Mouse (Mus musculus) gastrocnemius, postnatal 36 days (tissue): ENCODE results near the gene Gpr156. TPM values are rescaled to one million over a fixed set of nuclear protein-coding genes. Genes with fewer than 3 reads are reported as not detected.
"Not testable (repeated sequence)": the region's sequence is repeated elsewhere in the genome, so short reads cannot be mapped to it uniquely, and the experiment has no call there.

Experiments
- DNase-seq, 2 experiments: peaks; one replicate each; pipeline ENCODE4 v3.0.0; 2022
- intact Hi-C: fragments of 180-260 bp; cut with DNase I; formaldehyde crosslinking; loops from one replicate; pipeline ENCODE4 v1.15.1; 2025
- total RNA-seq, 2 experiments: library from RNA; stranded (reverse); gene quantifications; 2 replicates each; pipeline ENCODE4 v1.2.3; 2021

The Gpr156 gene
- total RNA-seq, 2 experiments from 2014 or later = 0.10 TPM; not detected in 1

DNA sequence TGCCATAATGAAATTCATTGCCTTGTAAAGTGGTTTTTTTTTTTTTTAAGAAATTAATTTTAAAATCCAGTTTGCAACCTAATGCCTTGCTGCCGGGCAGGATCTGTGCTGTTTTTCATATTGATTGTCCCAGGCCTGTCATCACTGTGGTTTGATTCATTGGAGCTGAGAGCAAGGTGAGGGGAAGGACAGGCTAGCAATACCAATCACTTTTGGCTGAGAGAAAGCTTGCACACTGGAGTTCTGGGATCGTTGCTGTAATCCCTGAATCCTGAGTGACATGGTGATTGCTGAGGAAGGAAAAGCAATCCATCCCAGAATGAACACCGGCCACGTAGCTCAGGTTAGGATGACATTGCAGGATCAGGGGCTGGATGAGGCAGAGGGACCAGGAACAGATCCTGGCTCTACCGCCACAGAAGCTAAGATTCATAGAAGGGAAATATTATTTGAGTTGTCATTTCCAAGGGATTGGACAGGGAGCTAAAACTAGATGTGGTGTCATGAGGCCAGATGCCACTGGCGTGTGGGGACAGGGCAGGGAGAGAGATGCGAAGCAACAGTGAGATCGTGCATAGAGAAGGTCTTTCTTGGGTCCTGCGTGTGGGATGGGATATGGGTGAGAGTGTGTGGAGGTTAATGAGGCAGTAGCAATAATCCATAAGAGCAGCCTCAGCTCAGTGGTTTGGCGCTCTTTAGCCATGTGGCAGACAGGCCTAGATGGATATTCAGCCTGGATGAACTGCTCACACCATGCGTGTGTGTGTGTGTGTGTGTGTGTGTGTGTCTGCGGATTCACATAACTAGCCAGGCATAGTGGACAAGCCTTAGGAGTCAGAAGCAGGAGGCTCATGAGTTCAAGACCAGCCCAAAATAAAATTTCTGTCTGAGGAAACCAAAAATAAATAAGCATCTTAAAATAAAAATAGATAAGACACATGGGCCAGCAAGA, 38.0 kb downstream of the Gpr156 start:
- no peak for DNase-seq
- intact Hi-C loops = no loop called here

DNA sequence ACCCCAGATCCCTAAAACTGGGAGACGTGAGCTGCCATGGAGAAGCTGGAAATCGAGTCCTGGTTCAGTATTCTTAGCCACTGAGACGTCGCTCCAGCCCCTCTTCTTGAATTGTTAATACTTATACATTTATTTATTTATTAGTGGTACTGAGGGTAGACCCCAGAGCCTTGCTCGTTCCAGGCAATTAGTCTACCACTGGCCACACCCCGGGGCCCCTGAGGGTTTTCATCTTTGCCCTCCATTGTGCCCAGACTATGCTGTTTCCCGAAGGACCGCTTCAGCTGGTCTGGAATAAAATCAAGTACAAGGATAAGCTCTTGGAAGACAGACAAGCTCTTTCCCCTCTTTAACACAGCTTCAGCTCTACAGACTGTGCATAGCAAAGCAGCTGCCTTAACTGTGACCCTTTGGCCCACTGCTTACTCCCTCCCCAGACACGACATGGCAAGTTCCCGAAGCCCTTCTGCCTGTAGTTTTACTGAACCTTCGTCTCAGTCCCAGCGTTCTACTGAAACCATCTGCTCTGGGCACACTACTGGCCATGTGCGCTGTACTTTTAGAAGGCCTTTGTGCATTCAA, 39.1 kb downstream of the Gpr156 start:
- DNase-seq = no peak
- intact Hi-C loops = no loop called here

DNA sequence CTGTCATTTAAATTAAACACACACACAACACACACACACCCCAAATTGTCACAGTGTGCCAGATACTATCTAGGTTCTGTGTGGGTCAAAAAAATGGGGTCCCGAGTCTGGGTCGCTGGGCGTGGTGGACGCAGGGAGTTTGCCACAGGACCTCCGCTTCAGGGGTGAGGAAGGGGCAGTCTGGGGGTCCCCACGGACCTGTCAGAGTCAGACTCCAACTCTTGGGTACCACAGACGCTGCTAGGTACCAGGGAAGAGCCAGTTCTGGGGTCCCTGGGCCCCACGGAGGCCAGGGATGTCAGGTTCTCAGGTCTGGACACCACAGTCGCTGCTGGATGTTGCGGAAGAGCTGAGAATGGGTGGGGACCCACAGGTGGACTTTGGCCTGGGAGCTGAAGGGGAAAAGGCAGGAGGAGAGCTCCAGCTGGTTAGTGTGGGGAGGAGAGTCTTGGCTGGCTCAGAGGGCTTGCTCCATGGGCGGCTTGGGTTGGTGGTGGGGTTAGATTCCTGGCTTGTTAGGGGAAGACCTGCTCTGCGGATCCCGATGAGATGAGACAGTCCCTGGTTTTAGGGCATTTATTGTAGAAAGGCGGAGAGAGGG, 39.9 kb downstream of the Gpr156 start:
- intact Hi-C loops = no loop called here
- no peak for DNase-seq

DNA sequence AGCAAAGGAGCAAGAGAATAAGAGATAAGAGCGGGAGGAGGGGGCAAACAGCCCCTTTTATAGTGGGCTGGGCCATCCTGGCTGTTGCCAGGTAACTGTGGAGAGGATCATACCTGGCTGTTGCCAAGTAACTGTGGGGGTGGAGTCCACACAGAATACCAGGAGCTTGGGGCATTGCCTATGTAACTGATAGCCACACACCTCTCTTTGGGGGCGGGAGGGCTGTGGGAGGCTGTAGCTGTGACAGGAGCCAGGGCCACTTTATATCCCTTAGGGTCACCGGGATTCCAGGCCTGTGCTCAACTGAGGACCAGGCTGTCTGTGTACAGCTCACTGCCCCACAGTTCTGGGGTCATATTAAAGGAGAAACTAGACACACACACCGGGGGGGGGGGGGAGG, 40.5 kb downstream of the Gpr156 start:
- DNase-seq = no peak
- intact Hi-C loops = no loop called here

DNA sequence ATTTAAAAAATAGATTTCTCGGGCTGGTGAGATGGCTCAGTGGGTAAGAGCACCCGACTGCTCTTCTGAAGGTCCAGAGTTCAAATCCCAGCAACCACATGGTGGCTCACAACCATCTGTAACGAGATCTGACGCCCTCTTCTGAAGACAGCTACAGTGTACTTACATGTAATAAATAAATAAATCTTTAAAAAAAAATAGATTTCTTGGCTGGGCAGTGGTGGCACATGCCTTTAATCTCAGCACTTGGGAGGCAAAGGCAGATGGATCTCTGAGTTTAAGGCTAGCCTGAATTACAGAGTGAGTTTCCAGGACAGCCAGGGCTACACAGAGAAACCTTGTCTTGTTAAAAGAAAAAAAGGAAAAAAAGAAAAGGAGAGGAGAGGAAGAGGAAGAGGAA, 46.4 kb downstream of the Gpr156 start:
- not testable (repeated sequence) for DNase-seq
- intact Hi-C loops = loop anchor here (10.0 kb wide), 1 partner anchor 542 kb away; no protein-coding TSS in a partner anchor

DNA sequence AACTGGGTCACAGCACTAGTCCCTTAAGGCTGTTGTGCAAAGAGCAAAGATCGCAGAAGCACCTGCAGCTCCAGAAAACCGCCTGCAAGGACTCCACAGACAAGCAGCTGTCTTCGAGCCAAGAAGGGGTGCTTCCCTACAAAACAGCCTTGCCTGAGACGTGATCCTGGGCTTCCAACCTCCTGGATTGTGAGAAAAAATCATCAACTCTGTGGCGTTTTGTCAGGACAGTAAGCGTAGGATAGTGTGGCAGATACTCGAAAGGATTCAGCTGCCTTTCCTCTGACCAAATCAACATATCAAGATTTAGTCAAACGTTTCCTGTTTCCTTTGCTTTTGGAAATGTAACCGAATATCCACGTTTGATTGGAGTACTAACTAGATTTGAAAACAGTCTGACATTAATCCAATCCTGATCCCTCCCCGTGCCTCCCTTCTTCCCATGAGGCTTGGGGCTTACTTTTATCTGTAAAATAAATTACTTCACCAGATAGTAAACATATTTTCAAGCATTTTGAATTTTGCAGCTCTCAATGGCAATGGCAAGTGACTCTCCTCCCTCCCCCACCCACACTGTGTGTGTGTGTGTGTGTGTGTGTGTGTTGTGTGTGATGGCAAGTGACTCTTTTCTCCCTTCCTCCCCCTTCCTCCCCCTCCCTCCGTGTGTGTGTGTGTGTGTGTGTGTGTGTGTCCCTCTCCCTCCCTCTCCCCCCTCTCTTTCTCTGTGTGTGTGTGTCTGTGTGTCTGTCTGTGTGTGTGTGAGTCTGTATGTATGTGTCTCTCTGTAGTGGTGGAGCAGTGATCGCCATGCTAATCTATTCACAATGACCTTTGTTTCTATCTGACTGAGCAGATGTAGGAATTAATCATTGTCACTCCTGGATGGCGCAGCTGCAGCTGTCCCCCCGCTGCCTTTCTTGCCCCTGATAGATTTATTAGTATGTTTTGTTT, 47.3 kb downstream of the Gpr156 start:
- intact Hi-C loops = loop anchor here (10.0 kb wide), 1 partner anchor 541 kb away; no protein-coding TSS in a partner anchor
- DNase-seq = no peak

DNA sequence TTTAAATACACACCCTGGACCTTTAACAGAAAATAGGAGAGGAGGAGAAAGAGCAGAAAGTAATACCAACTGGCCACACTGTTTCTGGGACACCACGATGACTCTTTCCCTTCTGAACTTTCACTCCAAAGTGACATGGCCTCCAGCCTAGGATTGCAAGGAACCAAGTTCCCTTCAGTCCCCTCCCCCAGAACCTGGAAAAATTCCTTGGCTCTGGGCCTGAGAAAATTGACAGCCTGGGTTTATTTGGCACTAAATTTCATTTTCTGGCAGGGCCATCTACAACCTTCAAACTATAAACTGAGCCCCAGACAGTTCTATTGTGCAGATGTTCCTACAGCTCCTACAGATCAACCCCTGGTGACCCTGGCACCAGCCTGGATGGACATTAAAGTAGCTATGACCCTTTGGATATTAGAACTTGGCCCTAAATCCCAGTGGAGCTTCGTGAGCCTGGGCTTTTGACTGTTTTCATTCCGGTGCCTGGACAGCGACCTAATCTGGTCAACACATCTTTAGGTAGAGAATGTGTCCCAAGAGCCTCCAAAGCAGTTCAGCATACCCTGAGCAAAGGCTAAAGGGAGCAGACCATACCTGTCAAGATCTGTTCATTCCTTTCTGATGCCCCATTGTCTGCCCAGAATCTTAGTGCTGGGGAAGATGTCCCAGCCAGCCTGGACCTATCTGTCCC, 48.2 kb downstream of the Gpr156 start:
- DNase-seq = no peak
- intact Hi-C loops = loop anchor here (10.0 kb wide), 1 partner anchor 540 kb away; no protein-coding TSS in a partner anchor

DNA sequence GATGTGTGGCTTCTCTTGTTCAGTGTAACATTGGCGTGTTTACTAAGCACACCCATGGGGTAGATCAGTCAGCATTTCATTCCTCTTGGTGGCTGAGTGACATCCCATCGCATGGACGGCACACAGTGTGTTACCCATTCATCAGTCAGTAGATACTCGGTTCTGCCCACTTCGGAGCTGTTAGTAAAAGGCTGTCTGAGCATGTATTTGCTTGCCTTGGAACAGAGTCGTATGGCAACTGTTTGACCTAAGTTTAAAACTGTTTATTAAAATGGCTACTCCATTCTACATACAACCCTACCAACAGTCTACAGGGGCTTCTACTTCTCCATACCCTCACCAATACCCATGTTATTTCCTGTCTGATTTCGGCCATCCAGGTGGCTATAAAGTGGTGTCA, 50.6 kb downstream of the Gpr156 start:
- intact Hi-C loops = loop anchor here (10.0 kb wide), 1 partner anchor 538 kb away; no protein-coding TSS in a partner anchor
- no peak for DNase-seq

DNA sequence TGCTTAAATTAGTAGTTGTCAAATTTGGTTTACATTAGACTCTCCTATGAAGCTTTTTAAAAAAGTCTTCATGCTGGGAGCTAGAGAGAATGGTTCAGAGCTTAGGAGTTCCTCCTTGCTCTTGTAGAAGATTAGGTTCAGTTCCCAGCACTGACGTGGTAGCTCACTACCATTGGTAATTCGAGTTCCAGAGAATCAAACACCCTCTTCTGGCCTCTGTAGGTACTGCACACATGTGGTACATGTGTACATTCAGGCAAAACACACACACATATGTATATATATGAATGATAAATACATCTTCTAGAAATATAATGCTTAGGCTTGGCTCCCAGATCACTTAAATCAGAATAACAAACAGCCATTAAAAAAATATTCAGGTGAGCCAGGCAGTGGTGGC, 51.1 kb downstream of the Gpr156 start:
- DNase-seq = no peak
- intact Hi-C loops = loop anchor here (10.0 kb wide), 1 partner anchor 537 kb away; no protein-coding TSS in a partner anchor

DNA sequence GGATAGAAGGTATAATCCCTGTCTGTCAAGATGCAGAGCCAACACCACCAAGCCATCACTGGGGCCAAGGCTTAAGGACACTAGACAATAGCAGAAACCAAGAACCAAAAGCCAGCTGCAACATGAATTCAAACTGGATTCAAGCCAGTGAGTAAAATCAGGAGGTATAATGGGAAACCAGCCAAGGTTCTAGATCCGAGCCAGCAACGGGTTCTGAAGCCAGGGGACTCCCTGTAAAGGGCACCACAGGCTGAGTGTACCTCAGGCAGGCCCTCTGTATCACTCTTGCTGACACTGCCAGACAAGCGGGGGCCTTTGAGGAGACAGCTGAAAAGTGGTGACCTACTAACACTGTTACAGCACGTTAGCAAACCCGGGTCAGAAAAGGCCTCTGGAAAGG, 55.2 kb downstream of the Gpr156 start:
- no peak for DNase-seq
- intact Hi-C loops = no loop called here

DNA sequence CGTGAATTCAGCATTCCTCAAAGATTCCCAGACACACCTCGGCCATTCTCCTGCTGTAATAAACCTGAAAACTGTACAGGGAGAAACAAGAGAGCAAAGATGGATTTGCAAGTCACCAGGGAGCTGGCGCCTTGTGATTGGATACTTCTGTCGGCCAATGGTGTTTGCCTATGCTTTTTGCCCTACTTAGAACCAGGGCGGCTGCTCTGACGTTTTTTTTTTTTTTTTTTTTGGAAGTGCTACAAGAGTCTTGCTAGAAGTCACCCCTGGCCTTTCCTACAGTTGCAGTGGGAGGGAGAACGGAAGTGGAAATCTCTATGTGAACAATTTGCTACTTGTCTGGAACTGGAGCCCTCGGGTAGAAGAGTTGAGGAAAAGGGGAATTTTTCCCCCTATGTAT, 56.1 kb downstream of the Gpr156 start:
- intact Hi-C loops = no loop called here
- DNase-seq = no peak

DNA sequence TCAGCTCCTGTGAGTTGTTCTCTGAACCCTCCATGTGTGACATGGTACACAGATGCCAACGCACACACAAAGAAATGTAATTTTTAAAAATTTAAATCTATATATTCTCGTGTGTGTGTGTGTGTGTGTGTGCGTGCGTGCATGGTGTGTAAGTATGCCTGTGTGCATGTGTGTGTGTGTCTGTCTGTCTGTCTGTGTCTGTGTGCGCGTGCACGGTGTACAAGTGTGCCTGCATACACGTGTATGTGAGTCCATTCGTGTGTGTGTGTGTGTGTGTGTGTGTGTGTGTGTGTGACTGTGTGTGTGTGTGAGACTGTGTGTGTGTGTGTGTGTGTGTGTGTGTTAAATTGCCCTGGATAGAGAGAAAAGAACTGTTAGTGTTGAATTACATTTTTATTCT, 56.9 kb downstream of the Gpr156 start:
- DNase-seq, intact Hi-C loops: not testable (repeated sequence)

DNA sequence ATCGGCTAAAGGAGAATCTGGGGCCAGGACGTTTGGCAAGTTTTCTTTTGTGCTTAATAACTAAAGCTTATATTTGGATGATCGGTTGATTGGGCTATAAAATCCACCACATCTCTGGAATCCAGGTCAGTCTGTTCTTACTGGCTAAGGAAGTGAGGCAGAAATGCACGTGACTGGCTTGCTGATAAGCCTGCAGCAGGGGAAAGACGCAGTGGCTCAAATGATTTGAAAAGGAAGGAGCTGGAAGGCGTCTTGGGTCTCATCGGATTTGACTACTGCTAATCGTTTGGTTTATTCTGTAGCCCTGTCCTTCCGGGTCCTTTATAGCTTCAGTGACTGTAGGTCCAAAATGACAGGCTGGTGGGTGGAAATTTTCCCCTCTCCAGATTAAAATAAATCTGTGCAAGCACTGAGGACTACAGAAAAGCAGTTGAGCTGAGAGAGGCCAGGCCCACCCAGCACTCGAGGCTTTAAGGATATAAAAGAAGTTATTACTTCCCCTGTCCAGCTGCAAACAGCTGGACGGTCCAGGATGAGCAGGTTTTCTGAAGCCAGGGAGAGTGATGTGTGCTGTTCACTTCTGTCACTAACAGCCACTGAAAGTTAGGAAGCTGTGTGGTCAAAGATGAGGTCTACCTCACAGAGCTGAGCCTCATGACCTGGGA, 57.7 kb downstream of the Gpr156 start:
- intact Hi-C loops = no loop called here
- DNase-seq = no peak

DNA sequence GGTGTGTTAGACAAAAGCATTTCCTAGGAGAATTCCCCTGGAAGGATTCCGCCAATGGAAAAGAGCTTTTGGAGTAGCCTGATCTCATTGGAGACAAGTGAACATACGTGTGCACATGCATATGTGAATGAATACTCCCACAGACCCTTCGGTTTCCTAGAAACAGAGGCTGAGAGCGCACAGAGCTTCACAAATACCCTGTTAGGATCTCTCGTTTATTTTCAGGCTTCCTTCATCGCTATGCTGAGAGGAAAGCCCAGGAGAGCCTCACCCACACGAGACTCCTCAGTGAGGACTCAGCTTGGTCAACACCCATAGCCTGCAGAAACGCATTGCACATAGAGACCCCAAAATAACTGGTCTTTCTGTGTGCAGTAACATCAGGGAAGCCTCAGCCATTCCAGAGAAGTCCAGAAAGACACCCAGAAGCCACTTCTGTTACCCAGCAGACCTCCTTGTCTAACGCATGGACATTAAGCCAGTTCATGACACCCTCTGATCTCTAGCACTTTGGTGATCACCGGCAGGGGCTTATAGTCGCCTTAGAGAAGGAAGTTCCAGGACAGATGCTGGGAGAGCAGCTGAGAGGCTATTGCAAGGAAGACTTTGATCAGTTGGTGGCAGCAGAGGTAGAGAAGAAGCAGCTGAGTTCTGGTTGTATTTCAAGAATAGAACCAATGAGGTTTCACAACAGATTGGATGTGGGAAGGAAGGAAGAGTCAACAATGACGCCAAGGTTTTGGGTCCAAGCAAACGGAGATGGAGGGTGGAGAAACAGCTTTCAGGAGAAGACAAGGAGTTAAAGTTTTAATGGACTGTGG, 58.4 kb downstream of the Gpr156 start:
- intact Hi-C loops = loop anchor here (5.0 kb wide), 1 partner anchor 223 kb away; no protein-coding TSS in a partner anchor
- DNase-seq = no peak

DNA sequence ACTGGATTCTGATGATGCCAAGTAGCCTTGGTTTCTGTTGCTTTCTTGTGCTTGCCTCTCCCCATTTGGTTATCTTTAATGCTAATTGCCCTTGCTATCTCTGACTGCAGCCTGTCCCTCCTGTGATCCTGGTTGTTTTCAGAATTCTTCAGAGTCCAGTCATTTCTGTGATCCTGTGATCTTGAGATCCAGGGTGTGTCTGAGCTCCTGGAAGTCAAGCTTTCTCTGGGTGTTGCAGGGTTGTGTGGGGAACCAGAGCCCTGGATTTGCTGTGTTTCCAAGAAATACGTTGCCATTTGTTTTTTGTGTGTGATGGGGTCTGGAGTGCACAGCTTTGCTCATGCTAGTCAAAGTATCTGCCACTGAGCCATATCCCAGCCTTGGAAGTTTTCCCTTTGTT, 65.6 kb downstream of the Gpr156 start:
- DNase-seq = no peak
- intact Hi-C loops = no loop called here

DNA sequence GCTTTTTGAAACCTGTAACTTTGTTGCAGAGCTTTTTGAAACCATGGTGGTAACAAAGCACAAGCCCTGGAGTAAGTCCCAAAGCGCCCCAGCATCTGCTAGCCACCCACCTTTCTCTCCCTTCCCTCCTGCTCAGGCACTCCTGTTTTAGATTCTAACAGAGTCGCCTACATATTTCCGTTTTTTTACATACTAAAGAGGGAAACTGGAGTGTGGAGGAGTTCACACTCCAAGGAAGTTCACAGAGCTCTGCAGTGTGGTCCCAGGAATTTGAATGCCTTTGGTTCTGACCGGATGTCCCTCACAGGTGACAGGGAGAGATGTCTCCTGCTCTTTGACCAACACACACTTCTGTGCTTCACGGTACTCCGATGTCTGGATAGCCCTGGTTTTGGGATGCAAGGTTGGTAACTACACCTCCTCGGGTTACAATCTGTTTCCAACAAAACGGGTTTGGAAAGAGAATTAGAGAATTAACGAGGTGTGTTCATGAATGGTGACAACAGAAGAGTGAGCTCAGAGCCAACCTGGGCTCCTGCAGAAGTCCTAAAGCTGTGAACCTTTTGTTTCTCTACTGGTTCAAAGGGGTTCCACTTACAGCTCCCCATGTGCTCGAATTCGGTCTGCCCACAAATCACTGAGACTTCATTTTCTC, 72.0 kb downstream of the Gpr156 start:
- no peak for DNase-seq
- intact Hi-C loops = no loop called here

DNA sequence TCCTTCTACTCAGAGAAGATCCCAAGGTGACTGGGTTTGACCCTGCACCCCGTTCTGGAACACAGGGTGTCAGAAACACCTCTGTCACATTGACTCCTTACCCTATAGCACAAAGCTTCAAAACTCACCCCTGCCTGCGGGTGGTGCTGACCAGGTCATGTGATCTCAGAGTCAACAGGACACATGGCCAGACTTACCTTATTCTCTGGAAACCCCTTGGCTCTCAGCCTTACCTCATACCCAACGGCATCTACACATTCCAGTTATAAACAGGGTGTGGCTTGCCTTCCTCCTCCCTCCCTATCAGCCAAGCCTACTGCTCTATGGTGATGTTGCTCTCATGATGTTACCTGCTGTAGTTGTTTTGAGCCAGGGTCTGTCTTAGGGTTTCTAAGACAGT, 73.5 kb downstream of the Gpr156 start:
- intact Hi-C loops = loop anchor here (5.0 to 10.0 kb wide), 2 partner anchors 95 to 208 kb away; partner anchors contain the start of gene Gsk3b
- DNase-seq = no peak
